Mouse (Mus musculus) hindbrain, embryonic 14.5 days (tissue): ENCODE data around the gene Tesmin. TPM values are rescaled to one million over a fixed set of nuclear protein-coding genes. Genes with fewer than 3 reads are reported as not detected.

ENCODE experiments used
- ATAC-seq: fragments of 200-750 bp; cut with Nextera tagmentation; 2 replicates; pipeline ENCODE4 v1.8.0; 2017; ENCODE audit warnings: moderate number of reproducible peaks, mild to moderate bottlenecking, moderate TSS enrichment, moderate library complexity; ENCODE audit not compliant: low FRiP score
- DNase-seq: peaks from one replicate; pipeline ENCODE4 v3.0.0-alpha.2; 2015; ENCODE audit warnings: low spot score
- H3K27ac ChIP-seq: fragments of 300-500 bp; sonication (generic); 2 replicates; pipeline ENCODE4 v1.5.1; 2014; ENCODE audit warnings: mild to moderate bottlenecking, moderate library complexity
- H3K27me3 ChIP-seq: fragments of 300-500 bp; sonication (generic); 2 replicates; pipeline ENCODE4 v1.6.1; 2014; ENCODE audit warnings: mild to moderate bottlenecking, low read length, mixed read lengths; ENCODE audit not compliant: control insufficient read depth, insufficient read depth
- H3K36me3 ChIP-seq: fragments of 300-500 bp; sonication (generic); replicated peaks from 2 replicates; pipeline ENCODE4 v1.6.1; 2014; ENCODE audit not compliant: control insufficient read depth, insufficient read depth
- H3K4me1 ChIP-seq: fragments of 300-500 bp; sonication (generic); replicated peaks from 2 replicates; pipeline ENCODE4 v1.6.1; 2014; ENCODE audit warnings: antibody characterized with exemption, low read length, mixed read lengths; ENCODE audit not compliant: control insufficient read depth, insufficient read depth
- H3K4me2 ChIP-seq: fragments of 300-500 bp; sonication (generic); replicated peaks from 2 replicates; pipeline ENCODE4 v1.6.1; 2014; ENCODE audit warnings: mild to moderate bottlenecking, moderate library complexity
- H3K4me3 ChIP-seq: fragments of 300-500 bp; sonication (generic); replicated peaks from 2 replicates; pipeline ENCODE4 v1.5.1; 2014; ENCODE audit warnings: mild to moderate bottlenecking, low read length
- H3K9ac ChIP-seq: fragments of 300-500 bp; sonication (generic); 2 replicates; pipeline ENCODE4 v1.6.1; 2014
- H3K9me3 ChIP-seq: fragments of 300-500 bp; sonication (generic); 2 replicates; pipeline ENCODE4 v1.6.1; 2016; ENCODE audit warnings: low read length; ENCODE audit not compliant: control insufficient read depth
- WGBS: fragments of 180-500 bp; shearing (Covaris S2); extraction: QIAGEN DNeasy Blood & Tissue Kit; methylation state at CpG from one replicate; pipeline ENCODE4 v1.1.7; 2014; 5-methylcytosine and 5-hydroxymethylcytosine counted together
- polyA plus RNA-seq: library from polyadenylated mRNA; unstranded; fragments of >200 nt; fragmentation: Nextera tagmentation; extraction: Ambion mirVana; gene quantifications from 2 replicates; pipeline ENCODE4 v1.2.1, GENCODE M21; 2014

Gene Tesmin
- polyA plus RNA-seq, 1 experiment from 2014 or later: 0.48 TPM

- H3K4me2 ChIP-seq: no peak overlapping the region
- no peak for DNase-seq
- H3K9ac ChIP-seq: no peak overlapping the region
- no peaks in the 10 kb centered on the region for H3K4me1 ChIP-seq
- no peaks in the 10 kb centered on the region for H3K27me3 ChIP-seq
- 82% methylated on average over 4 of the region's 4 CpGs for WGBS
- no peak for ATAC-seq
- no peaks in the 10 kb centered on the region for H3K36me3 ChIP-seq
- H3K27ac ChIP-seq: no peak overlapping the region
- H3K4me3 ChIP-seq: no peak overlapping the region
- no peaks in the 10 kb centered on the region for H3K9me3 ChIP-seq
These were observed 31.0 kb upstream of the Tesmin start for GRCm38 (mm10) chr19:3357620-3358019.

DNA sequence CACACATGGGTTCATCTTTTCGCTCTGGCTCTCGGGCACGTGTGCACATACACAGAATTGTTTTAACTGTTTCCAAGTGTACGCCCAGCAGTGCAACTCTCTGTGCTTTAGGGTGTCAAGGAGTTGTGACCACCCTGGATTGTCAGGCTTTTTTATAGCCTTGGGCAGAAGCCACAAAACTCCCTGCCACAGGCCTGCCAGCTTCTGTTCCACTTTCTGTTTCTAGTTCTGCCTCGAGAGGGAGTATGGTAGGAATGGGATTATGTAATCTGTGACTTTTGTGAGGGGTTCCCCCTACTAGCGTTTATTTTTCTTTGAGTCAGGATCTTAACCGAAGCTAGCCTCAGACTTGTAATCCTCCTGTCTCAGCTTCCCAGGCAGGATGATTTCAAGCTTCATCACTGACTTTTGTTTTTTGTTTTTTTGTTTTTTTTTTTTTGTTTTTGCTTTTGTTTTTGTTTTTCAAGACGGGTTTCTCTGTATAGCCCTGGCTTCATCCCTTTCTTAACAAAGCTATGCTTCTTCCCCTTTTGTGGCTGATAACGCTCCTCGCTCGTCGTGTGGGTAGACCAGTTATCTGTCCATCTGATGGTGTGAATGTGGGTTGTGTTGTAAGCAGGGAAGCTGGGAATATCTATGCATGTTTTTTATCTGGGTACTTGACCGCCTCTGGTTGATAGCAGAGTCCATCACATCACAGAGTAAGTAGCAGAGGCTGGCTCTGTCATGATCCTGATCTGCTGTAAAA lies 28.6 kb upstream of the Tesmin start:
- H3K27me3 ChIP-seq: no peaks in the 10 kb centered on the region
- H3K9ac ChIP-seq: no peak overlapping the region
- H3K4me2 ChIP-seq: no peak overlapping the region
- DNase-seq (no peak), ATAC-seq (no peak)
- H3K27ac ChIP-seq: no peak overlapping the region
- no peak overlapping the region for H3K4me3 ChIP-seq
- no peaks in the 10 kb centered on the region for H3K9me3 ChIP-seq
- 0 out of 2 replicates have a peak, but pooled peaks cover 3% of the 10 kb centered on the region for H3K36me3 ChIP-seq
- H3K4me1 ChIP-seq: no peaks in the 10 kb centered on the region
- 91% methylated on average over 13 of the region's 13 CpGs for WGBS

DNA sequence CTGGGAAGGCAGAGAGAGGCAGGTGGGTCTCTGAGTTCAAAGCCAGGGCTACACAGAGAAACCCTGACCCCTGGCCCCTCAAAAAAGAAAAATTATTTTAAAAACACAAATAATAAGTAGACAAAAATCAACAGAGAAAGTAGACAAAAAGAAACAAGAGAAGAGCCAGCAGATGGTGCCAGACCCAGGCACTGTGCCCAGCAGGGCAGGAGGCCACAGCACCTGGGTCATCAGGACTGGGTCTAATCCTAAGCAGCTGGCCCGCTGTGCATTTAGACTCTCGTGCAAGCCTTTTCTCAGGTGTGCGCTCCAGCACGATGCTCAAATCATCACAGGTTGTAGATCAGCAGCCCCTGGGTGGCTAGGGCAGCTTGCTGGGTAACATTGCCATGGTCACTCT lies 25.1 kb upstream of the Tesmin start:
- no peak for ATAC-seq
- 90% methylated on average over 4 of the region's 4 CpGs for WGBS

DNA sequence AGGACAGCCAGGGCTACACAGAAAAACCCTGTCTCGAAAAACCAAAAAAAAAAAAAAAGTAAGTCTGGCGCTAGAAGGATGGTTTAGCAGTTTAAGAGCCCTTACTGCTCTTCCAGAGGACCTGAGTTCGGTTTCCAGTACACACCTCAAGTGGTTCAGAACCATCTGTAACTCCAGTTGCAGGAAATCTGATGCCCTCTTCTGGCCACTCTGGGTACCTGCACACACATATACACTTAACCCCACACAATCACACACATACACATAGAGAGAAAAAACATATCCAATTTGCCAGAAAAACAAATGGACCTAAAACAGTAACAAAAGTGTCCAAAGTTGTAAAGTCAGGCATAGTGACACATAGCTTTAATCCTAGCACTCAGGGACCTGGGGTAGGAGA lies 23.6 kb upstream of the Tesmin start:
- H3K4me1 ChIP-seq: no peaks in the 10 kb centered on the region
- H3K36me3 ChIP-seq: peaks cover 3% of the 10 kb centered on the region; the same call in 1 of the 2 replicates
- H3K4me2 ChIP-seq: no peak overlapping the region
- no peaks in the 10 kb centered on the region for H3K9me3 ChIP-seq
- H3K9ac ChIP-seq: no peak overlapping the region
- no peaks in the 10 kb centered on the region for H3K27me3 ChIP-seq
- no peak overlapping the region for H3K4me3 ChIP-seq
- ATAC-seq (no peak), DNase-seq (no peak)
- WGBS: 98% methylated on average over 3 of the region's 3 CpGs
- no peak overlapping the region for H3K27ac ChIP-seq

More for the DNA sequence above, 25.1 kb upstream of the Tesmin start:
- no peak overlapping the region for H3K27ac ChIP-seq
- 0 out of 2 replicates have a peak, but pooled peaks cover 3% of the 10 kb centered on the region for H3K36me3 ChIP-seq
- no peaks in the 10 kb centered on the region for H3K9me3 ChIP-seq
- no peak for DNase-seq
- no peaks in the 10 kb centered on the region for H3K27me3 ChIP-seq
- no peak overlapping the region for H3K9ac ChIP-seq
- no peak overlapping the region for H3K4me3 ChIP-seq
- H3K4me1 ChIP-seq: no peaks in the 10 kb centered on the region
- no peak overlapping the region for H3K4me2 ChIP-seq

DNA sequence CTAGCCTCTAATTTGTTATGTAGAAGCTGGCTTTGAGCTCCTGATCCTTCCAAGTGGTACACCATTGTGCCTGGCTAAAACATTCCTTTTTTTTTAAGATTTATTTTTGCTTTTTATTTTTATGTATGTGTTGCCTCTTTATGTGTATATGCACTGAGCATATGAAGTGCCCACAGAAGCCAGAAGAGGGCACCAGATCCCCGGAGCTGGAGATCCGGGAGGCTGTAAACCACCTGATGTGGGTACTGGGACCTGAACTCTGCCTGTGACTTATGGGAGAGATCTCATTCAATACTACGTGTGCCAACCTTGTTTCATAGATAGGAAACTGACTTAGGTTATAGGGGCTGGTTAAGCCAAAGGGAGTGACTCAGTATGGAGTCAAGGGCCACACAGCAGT lies 20.4 kb upstream of the Tesmin start:
- H3K27me3 ChIP-seq: no peaks in the 10 kb centered on the region
- H3K4me3 ChIP-seq: no peak overlapping the region
- peaks cover 3% of the 10 kb centered on the region; the same call in 1 of the 2 replicates for H3K36me3 ChIP-seq
- ATAC-seq (no peak), DNase-seq (no peak)
- no peak overlapping the region for H3K9ac ChIP-seq
- H3K27ac ChIP-seq: no peak overlapping the region
- H3K4me1 ChIP-seq: no peaks in the 10 kb centered on the region
- WGBS: 89% methylated on average over 3 of the region's 3 CpGs
- no peaks in the 10 kb centered on the region for H3K9me3 ChIP-seq
- no peak overlapping the region for H3K4me2 ChIP-seq

GRCm38 (mm10) chr19:3373380-3373779 lies 15.3 kb upstream of the Tesmin start:
- WGBS: 67% methylated on average over 12 of the region's 12 CpGs
- no peaks in the 10 kb centered on the region for H3K27me3 ChIP-seq
- H3K4me1 ChIP-seq: no peaks in the 10 kb centered on the region
- H3K4me3 ChIP-seq: no peak overlapping the region
- no peak for DNase-seq
- no peaks in the 10 kb centered on the region for H3K9me3 ChIP-seq
- H3K4me2 ChIP-seq: no peak overlapping the region
- no peak overlapping the region for H3K27ac ChIP-seq
- no peak overlapping the region for H3K9ac ChIP-seq
- ATAC-seq: no peak
- H3K36me3 ChIP-seq: no peaks in the 10 kb centered on the region; the same call in 1 of the 2 replicates

DNA sequence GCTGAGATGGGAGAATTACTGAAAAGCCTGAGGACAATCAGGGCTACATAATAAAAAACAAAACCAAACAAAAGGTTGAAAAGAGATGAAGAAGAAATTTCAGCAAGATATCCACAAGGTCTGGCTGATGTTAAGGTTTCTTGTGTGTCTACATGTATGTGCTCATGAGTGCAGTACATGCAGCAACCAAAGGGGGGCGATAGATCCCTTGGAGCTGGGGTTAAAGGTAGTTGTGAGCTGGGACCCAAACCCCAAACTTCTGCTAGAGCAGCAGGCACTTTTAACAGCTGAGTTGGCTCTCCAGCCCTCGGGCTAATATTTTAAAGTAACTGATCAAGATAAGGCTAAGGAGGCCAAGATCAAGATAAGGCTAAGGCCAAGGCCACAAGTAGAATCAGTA lies 14.6 kb upstream of the Tesmin start:
- no peaks in the 10 kb centered on the region for H3K4me1 ChIP-seq
- H3K27ac ChIP-seq: no peak overlapping the region
- H3K27me3 ChIP-seq: no peaks in the 10 kb centered on the region
- no peaks in the 10 kb centered on the region; the same call in 1 of the 2 replicates for H3K36me3 ChIP-seq
- H3K9me3 ChIP-seq: no peaks in the 10 kb centered on the region
- WGBS: 60% methylated on average over 2 of the region's 2 CpGs
- no peak overlapping the region for H3K9ac ChIP-seq
- H3K4me2 ChIP-seq: no peak overlapping the region
- no peak for DNase-seq
- ATAC-seq: no peak
- H3K4me3 ChIP-seq: no peak overlapping the region

DNA sequence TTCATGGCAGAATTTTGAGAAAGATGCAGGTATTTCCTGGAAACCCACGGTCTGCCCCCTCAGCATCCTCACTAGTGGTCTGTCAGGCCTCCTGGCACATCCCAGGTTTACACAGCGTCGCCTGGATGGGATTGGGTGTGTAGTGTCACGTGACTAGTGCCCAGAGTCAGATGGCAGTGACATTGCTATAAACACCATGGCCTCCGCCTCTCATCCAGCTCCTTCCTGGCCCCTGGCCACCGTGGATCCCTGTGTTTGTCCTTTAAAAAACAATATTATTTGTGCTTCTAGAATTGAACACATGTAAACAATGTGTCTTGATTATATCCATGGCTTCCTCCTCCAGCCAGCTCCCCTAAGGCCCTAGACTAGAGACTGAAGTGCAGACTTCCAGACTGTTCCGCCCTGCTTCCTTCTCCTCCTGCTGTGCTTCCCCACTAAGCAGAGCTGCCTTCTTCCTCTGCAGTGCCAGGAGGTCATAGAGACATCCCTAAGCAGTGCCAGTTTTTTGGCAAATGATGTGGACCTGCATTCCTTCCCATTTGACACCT lies 12.6 kb upstream of the Tesmin start:
- H3K4me2 ChIP-seq: no peak overlapping the region
- no peak overlapping the region for H3K27ac ChIP-seq
- H3K4me1 ChIP-seq: no peaks in the 10 kb centered on the region
- H3K36me3 ChIP-seq: 0 out of 2 replicates have a peak, but pooled peaks cover 3% of the 10 kb centered on the region
- no peak for DNase-seq
- no peak for ATAC-seq
- no peak overlapping the region for H3K9ac ChIP-seq
- no peaks in the 10 kb centered on the region for H3K9me3 ChIP-seq
- 71% methylated on average over 7 of the region's 7 CpGs for WGBS
- no peak overlapping the region for H3K4me3 ChIP-seq
- no peaks in the 10 kb centered on the region for H3K27me3 ChIP-seq

DNA sequence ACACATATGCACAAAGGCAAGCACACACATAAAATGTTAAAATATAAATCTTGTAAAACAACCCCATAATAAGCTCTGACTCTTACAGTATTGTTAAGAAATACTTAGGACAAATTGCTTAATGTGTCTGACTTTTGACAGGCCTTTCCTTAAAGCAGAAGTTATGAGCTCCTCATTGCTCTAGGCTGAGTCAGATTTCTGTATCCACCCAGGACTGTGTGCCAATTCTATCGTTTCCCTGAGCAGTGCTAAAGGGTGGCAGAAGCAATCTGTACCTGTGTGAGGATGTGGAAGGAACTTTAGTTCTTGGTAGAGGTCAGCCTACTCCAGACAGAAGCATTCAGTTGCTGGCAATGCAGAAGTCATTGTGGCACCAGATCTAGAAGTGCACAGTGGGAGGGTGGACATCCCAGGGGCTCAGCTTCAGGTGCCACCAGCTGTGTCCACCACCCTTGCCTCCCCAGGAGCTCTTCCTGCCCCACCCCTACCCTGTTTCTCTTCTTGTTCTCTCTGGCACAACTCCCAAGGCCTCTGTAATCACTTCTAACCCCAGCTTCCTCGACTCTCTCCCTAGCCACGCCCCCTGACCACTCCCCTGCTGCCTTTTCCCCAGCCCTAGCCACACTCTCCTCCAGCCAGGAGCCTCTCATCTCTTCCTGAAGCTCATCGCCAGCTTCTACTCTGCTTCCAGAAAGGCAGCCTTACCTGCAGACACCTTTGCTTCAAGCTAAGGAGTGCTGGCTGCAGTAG lies 11.5 kb upstream of the Tesmin start:
- no peak for ATAC-seq
- H3K4me3 ChIP-seq: no peak overlapping the region
- no peaks in the 10 kb centered on the region for H3K27me3 ChIP-seq
- H3K4me2 ChIP-seq: no peak overlapping the region
- H3K9ac ChIP-seq: no peak overlapping the region
- H3K27ac ChIP-seq: no peak overlapping the region
- WGBS: 36% methylated on average over 4 of the region's 4 CpGs
- H3K9me3 ChIP-seq: no peaks in the 10 kb centered on the region
- no peaks in the 10 kb centered on the region for H3K4me1 ChIP-seq
- DNase-seq: no peak
- H3K36me3 ChIP-seq: 0 out of 2 replicates have a peak, but pooled peaks cover 3% of the 10 kb centered on the region
